Mouse (Mus musculus) E14TG2a.4 (cell line): ENCODE measurements around the gene Tmem129.

Source experiments
- H3K27me3 ChIP-seq: 2 replicates; pipeline ENCODE4 v1.6.1; 2014; ENCODE audit warnings: low read length, control low read depth; ENCODE audit not compliant: insufficient read depth
- H3K36me3 ChIP-seq: 2 replicates; pipeline ENCODE4 v1.6.1; 2014; ENCODE audit warnings: low read length, control low read depth; ENCODE audit not compliant: insufficient read depth
- H3K4me1 ChIP-seq: replicated peaks from 2 replicates; pipeline ENCODE4 v1.6.1; 2014; ENCODE audit warnings: low read depth, low read length, control low read depth
- H3K4me3 ChIP-seq: replicated peaks from 2 replicates; pipeline ENCODE4 v1.5.1; 2014; ENCODE audit warnings: mild to moderate bottlenecking, low read length
- H3K9me3 ChIP-seq: 2 replicates; pipeline ENCODE4 v1.6.1; 2014; ENCODE audit warnings: low read length, control low read depth
- CTCF ChIP-seq: conservative IDR thresholded peaks from 2 replicates; pipeline ENCODE4 v1.5.1; 2014; ENCODE audit warnings: low read length
- NANOG ChIP-seq: IDR thresholded peaks from 2 replicates; pipeline ENCODE4 v1.6.1; 2014; ENCODE audit warnings: borderline replicate concordance, low read length, mixed read lengths
- POU5F1 ChIP-seq: IDR thresholded peaks from 2 replicates; pipeline ENCODE4 v1.6.1; 2014; ENCODE audit warnings: low read length, borderline replicate concordance

The Tmem129 gene

GRCm38 (mm10) chr5:33681611-33682388 lies 23.6 kb upstream of the Tmem129 start:
- Histone ChIP-seq H3K4me3 (peak overlapping the region; percentile 37; the same call in 1 of the 2 replicates), H3K27me3 (peaks cover 37% of the 10 kb centered on the region), H3K4me1 (peaks cover 17% of the 10 kb centered on the region), H3K9me3 (no peaks in the 10 kb centered on the region), H3K36me3 (no peaks in the 10 kb centered on the region)
- TF ChIP-seq POU5F1: no peak
- TF ChIP-seq CTCF: no peak
- TF ChIP-seq NANOG: no peak

GRCm38 (mm10) chr5:33681044-33681443 lies 22.8 kb upstream of the Tmem129 start:
- TF ChIP-seq NANOG: no peak
- no peak for TF ChIP-seq CTCF
- TF ChIP-seq POU5F1: no peak
- H3K4me1 ChIP-seq: peaks cover 17% of the 10 kb centered on the region
- no peaks in the 10 kb centered on the region for H3K9me3 ChIP-seq
- H3K4me3 ChIP-seq: 0 out of 2 replicates have a peak overlapping the region, but pooled peaks have one; percentile 13
- no peaks in the 10 kb centered on the region for H3K36me3 ChIP-seq
- peaks cover 30% of the 10 kb centered on the region for H3K27me3 ChIP-seq

DNA sequence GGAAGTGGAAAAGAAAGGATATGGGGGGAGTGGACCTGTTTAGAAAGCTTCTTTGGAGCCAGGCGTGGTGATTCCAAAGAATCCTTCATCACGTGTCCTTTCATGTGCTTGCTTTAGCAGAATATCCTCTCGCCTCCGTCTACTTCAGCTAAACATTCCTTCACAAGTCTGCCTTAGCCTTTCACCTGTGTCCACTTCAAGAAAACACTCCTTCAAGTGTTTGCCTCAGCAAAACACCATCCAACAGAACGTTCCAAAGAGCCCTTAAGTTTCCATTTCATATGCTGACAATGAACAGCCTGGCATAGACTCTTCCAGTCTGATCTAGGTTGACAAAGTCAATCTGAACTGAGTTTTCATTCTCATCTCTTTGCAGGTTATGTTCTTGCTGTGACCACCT lies 20.0 kb upstream of the Tmem129 start:
- Histone ChIP-seq H3K9me3 (no peaks in the 10 kb centered on the region), H3K27me3 (peaks cover 9% of the 10 kb centered on the region), H3K36me3 (peaks cover 23% of the 10 kb centered on the region), H3K4me1 (peaks cover 17% of the 10 kb centered on the region), H3K4me3 (no peak overlapping the region)
- TF ChIP-seq POU5F1 (no peak), NANOG (no peak), CTCF (no peak)

GRCm38 (mm10) chr5:33675964-33676363 lies 17.7 kb upstream of the Tmem129 start:
- no peaks in the 10 kb centered on the region for H3K9me3 ChIP-seq
- no peaks in the 10 kb centered on the region for H3K27me3 ChIP-seq
- H3K36me3 ChIP-seq: peaks cover 44% of the 10 kb centered on the region
- no peak overlapping the region for H3K4me3 ChIP-seq
- H3K4me1 ChIP-seq: peaks cover 3% of the 10 kb centered on the region
- TF ChIP-seq POU5F1: no peak
- peak; percentile 64 for TF ChIP-seq CTCF

- Histone ChIP-seq H3K4me3 (no peak overlapping the region), H3K36me3 (peaks cover 60% of the 10 kb centered on the region), H3K4me1 (no peaks in the 10 kb centered on the region; the same call in 1 of the 2 replicates), H3K9me3 (no peaks in the 10 kb centered on the region), H3K27me3 (no peaks in the 10 kb centered on the region)
- TF ChIP-seq CTCF: no peak
- no peak for TF ChIP-seq POU5F1
- no peak for TF ChIP-seq NANOG
Observed at GRCm38 (mm10) chr5:33674439-33674838, 16.2 kb upstream of the Tmem129 start.

GRCm38 (mm10) chr5:33671659-33672058 lies 13.4 kb upstream of the Tmem129 start:
- Histone ChIP-seq H3K27me3 (no peaks in the 10 kb centered on the region), H3K4me3 (no peak overlapping the region), H3K36me3 (peaks cover 88% of the 10 kb centered on the region), H3K9me3 (no peaks in the 10 kb centered on the region), H3K4me1 (peaks cover 15% of the 10 kb centered on the region)
- TF ChIP-seq NANOG: no peak
- no peak for TF ChIP-seq CTCF
- TF ChIP-seq POU5F1: no peak

- no peak overlapping the region for H3K4me3 ChIP-seq
- H3K36me3 ChIP-seq: peaks cover 95% of the 10 kb centered on the region
- no peak for TF ChIP-seq POU5F1
- peak; percentile 45 for TF ChIP-seq CTCF
- H3K9me3 ChIP-seq: no peaks in the 10 kb centered on the region
- H3K27me3 ChIP-seq: no peaks in the 10 kb centered on the region
- peaks cover 20% of the 10 kb centered on the region for H3K4me1 ChIP-seq
Observed at GRCm38 (mm10) chr5:33668223-33668622, 10.0 kb upstream of the Tmem129 start.

DNA sequence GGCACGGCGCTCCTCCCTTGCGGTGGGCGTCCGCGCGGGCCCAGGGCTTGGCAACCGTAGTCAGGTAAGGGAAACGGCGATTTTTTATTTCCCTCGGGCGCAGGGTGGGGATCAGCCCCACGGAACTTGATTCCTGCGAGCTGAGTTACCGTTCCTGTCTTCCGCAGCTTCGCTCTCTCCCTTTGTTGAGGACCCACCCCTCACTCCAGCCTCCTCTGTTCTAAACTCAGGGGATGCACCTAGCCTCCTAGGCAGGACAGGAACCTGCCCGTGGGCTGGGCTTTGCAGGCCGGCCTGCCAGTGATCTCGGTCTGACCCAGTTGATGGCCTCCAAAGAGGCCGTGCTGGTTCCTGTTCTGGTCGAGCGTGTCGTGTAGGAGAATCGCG lies 441 bp upstream of the Tmem129 start:
- no peaks in the 10 kb centered on the region for H3K9me3 ChIP-seq
- H3K4me1 ChIP-seq: peaks cover 57% of the 10 kb centered on the region
- TF ChIP-seq NANOG: no peak
- no peak for TF ChIP-seq CTCF
- no peak for TF ChIP-seq POU5F1
- peak overlapping the region; percentile 95 for H3K4me3 ChIP-seq
- H3K36me3 ChIP-seq: peaks cover 65% of the 10 kb centered on the region
- no peaks in the 10 kb centered on the region for H3K27me3 ChIP-seq
